Mouse (Mus musculus) cerebellum, adult 2 months (tissue): ENCODE measurements around the gene Fam114a2.

Experiments used
- CTCF ChIP-seq: fragments of 200-500 bp; IDR thresholded peaks from 2 replicates; pipeline ENCODE4 v1.5.1; 2011; ENCODE audit warnings: low read depth, mild to moderate bottlenecking, control low read depth, low read length, moderate library complexity, borderline replicate concordance; ENCODE audit not compliant: insufficient read depth
- POLR2A ChIP-seq: fragments of 200-500 bp; IDR thresholded peaks from 2 replicates; pipeline ENCODE4 v1.6.1; 2011; ENCODE audit warnings: low read length, control low read depth, borderline replicate concordance; ENCODE audit not compliant: insufficient read depth

DNA sequence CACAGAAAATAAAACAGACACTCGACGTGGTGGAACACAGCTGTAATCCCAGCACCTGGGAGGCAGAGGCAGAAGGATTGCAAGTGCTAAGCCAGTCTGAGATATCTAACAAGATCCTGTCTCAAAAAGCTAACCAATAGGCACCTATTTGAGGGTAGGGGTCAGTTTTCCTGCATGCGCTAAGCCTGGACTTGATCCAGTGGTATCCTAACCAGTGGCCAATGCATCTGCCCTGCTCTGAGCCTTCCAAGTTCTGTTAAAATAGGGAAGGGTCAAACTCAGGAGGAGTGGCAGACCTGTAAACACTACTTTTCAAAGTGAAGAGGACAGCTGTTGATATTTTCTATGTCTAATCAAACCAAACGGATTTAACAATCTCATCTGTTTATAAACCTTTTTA lies 13.9 kb upstream of the Fam114a2 start:
- TF ChIP-seq CTCF: no peak
- TF ChIP-seq POLR2A: no peak
